Mouse (Mus musculus): ENCODE measurements around the gene Hoxb13. TPM values are rescaled to one million over a fixed set of nuclear protein-coding genes. Genes with fewer than 3 reads are reported as not detected.

Gene Hoxb13
- polyA plus RNA-seq, 1 experiment from 2014 or later: not detected

DNA sequence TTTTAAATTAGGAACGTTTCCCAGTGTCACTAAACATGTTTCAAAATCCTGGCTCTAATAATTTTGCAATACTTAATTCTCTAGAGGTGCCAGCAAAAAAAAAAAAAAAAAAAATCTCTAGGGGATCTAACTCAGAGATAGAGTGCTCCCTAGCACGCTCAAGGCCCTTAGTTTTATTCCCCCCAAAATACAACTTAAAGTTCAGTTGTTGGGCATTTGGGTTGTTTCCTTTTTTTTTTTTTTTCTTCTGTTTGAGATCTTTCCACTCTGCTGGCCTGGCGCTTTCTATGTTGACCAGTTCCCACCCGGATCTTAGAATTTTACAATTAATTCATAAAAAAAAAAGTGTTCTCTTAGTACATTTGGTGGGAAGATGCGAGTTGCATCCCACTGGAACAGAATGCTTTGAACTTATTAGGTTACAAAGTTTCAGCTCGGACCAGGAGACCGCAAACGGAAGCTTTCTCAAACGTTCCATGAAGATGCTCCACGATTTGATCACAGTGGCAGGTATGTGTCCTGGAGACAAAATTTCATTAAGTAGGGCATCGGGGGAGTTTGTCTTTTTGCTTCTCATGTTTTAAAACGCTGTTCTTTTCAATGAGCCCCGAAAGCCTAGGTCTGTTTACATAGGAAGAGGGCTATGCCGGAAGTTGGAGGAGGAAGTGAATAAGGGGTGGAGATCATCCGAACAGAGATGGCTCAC, 11.5 kb downstream of the Hoxb13 start:
- Histone ChIP-seq H3K9ac (no peak overlapping the region), H3K4me3 (ENCODE audit: low read depth, low read length) (no peak overlapping the region), H3K27ac (ENCODE audit: low read depth) (no peak overlapping the region), H3K36me3 (ENCODE audit: insufficient read depth) (no peaks in the 10 kb centered on the region), H3K27me3 (ENCODE audit: insufficient read depth, low read length) (peaks cover 92% of the 10 kb centered on the region), H3K4me2 (no peak overlapping the region), H3K9me3 (ENCODE audit: low read depth, low read length) (no peaks in the 10 kb centered on the region), H3K4me1 (ENCODE audit: insufficient read depth) (no peaks in the 10 kb centered on the region)
- no peak for ATAC-seq (ENCODE audit: insufficient read depth)
- 3% methylated on average over 15 of the region's 15 CpGs for WGBS
- no peak for DNase-seq
- TF ChIP-seq CTCF (IDR thresholded peaks at IDR 0.05; ENCODE audit: low read depth): no peak

DNA sequence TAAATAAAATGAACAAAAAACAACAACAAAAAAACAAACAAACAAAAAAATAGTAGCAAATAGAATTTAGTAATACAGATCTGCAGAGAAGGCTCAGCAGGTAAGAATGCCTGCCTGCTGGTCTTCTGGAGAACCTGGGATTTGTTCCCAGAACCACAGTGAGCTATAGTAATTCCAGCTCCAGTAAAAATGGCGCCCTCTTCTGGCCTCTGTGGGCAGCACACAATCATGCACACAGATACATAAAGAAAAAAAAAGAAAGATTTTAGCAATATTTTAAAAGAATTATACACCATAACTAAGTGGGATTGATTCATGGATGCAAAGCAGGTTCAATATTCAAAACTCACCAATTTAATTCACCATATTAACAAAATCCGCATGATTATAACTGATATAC, 29.7 kb downstream of the Hoxb13 start:
- ATAC-seq (ENCODE audit: insufficient read depth) (no peak), DNase-seq (peak; percentile 46)

DNA sequence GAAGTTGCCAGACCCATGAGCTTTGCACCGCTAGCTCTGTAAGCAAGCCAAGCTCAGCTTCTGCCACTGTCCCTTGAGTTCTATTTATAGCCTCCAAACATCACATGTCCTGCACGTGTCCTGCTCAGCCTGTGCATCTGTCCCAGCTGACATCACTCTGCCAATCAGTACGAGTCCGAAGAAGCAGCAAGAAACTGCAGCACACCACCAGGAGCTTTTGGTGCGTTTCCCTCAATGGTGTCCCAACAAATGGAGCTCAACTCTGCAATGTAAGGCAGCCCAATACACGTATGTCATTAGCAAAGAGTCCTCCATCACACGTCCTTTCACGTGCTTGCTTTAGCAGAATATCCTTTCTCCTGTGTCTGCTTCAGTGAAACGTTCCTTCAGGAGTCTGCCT, 33.6 kb downstream of the Hoxb13 start:
- H3K4me2 ChIP-seq: no peak overlapping the region
- H3K9ac ChIP-seq: no peak overlapping the region
- no peaks in the 10 kb centered on the region for H3K9me3 ChIP-seq (ENCODE audit: low read depth, low read length)
- no peak overlapping the region for H3K27ac ChIP-seq (ENCODE audit: low read depth)
- H3K4me3 ChIP-seq (ENCODE audit: low read depth, low read length): no peak overlapping the region
- no peaks in the 10 kb centered on the region for H3K36me3 ChIP-seq (ENCODE audit: insufficient read depth)
- H3K4me1 ChIP-seq (ENCODE audit: insufficient read depth): no peaks in the 10 kb centered on the region
- DNase-seq (no peak), ATAC-seq (ENCODE audit: insufficient read depth) (no peak)
- 69% methylated on average over 9 of the region's 9 CpGs for WGBS
- TF ChIP-seq CTCF (IDR thresholded peaks at IDR 0.05; ENCODE audit: low read depth): no peak
- no peaks in the 10 kb centered on the region for H3K27me3 ChIP-seq (ENCODE audit: insufficient read depth, low read length)

More for the DNA sequence above, 29.7 kb downstream of the Hoxb13 start:
- H3K36me3 ChIP-seq (ENCODE audit: insufficient read depth): no peaks in the 10 kb centered on the region
- H3K9ac ChIP-seq: no peak overlapping the region
- H3K27me3 ChIP-seq (ENCODE audit: insufficient read depth, low read length): no peaks in the 10 kb centered on the region
- peak; percentile 36 for TF ChIP-seq CTCF (IDR thresholded peaks at IDR 0.05; ENCODE audit: low read depth)
- H3K9me3 ChIP-seq (ENCODE audit: low read depth, low read length): 0 out of 2 replicates have a peak, but pooled peaks cover 4% of the 10 kb centered on the region
- H3K27ac ChIP-seq (ENCODE audit: low read depth): no peak overlapping the region
- H3K4me1 ChIP-seq (ENCODE audit: insufficient read depth): no peaks in the 10 kb centered on the region
- H3K4me2 ChIP-seq: no peak overlapping the region
- 41% methylated on average over 2 of the region's 2 CpGs for WGBS
- H3K4me3 ChIP-seq (ENCODE audit: low read depth, low read length): no peak overlapping the region

DNA sequence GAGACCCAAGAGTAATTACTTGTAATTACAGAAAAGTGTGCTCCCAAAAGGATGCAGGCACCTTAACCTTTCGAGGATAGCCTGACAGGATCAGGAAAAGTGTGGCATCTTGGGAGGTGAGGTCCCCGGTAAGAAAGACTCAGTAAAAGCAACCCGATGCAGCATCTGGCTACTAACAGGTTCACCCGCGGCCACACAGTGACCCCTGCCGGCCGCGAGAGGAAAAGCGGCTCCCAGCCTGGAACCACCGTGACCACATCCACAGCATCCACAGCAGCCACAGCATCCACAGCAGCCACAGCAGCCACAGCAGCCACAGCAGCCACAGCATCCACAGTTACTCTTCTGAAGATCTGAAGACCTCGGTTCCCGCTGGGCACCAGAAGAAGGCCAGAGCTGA, 40.8 kb downstream of the Hoxb13 start:
- Histone ChIP-seq H3K4me2 (no peak overlapping the region), H3K4me3 (ENCODE audit: low read depth, low read length) (no peak overlapping the region), H3K4me1 (ENCODE audit: insufficient read depth) (no peaks in the 10 kb centered on the region), H3K36me3 (ENCODE audit: insufficient read depth) (no peaks in the 10 kb centered on the region), H3K9ac (no peak overlapping the region), H3K27me3 (ENCODE audit: insufficient read depth, low read length) (peaks cover 17% of the 10 kb centered on the region; the same call in 1 of the 2 replicates), H3K9me3 (ENCODE audit: low read depth, low read length) (no peaks in the 10 kb centered on the region), H3K27ac (ENCODE audit: low read depth) (no peak overlapping the region)
- 2% methylated on average over 12 of the region's 12 CpGs for WGBS
- TF ChIP-seq CTCF (IDR thresholded peaks at IDR 0.05; ENCODE audit: low read depth): peak; percentile 89
- ATAC-seq (ENCODE audit: insufficient read depth) (no peak), DNase-seq (peak; percentile 69)

DNA sequence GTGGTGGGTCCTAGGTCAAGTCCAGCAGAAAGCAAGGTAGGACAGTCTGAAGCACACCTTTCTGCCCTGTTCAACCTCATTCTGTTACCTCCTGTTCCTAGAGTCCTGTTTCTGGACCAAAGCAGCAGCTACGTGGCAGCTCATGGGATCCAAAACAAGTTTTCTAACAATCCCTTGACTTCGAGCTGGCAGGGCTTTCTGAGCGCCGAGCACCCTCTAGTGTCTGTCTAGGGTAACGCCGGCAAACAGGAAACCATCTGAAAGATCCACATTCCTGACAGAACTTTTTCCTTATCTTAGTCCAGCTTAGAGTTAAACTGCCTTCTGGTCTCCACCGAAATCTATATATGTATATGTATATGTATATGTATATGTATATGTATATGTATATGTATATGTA, 46.1 kb downstream of the Hoxb13 start:
- Histone ChIP-seq H3K4me1 (ENCODE audit: insufficient read depth) (no peaks in the 10 kb centered on the region), H3K27ac (ENCODE audit: low read depth) (no peak overlapping the region), H3K4me2 (no peak overlapping the region), H3K27me3 (ENCODE audit: insufficient read depth, low read length) (peaks cover 10% of the 10 kb centered on the region; the same call in 1 of the 2 replicates), H3K9ac (no peak overlapping the region), H3K9me3 (ENCODE audit: low read depth, low read length) (no peaks in the 10 kb centered on the region), H3K4me3 (ENCODE audit: low read depth, low read length) (no peak overlapping the region), H3K36me3 (ENCODE audit: insufficient read depth) (no peaks in the 10 kb centered on the region)
- TF ChIP-seq CTCF (IDR thresholded peaks at IDR 0.05; ENCODE audit: low read depth): peak; percentile 83
- 0% methylated on average over 7 of the region's 7 CpGs for WGBS
- DNase-seq: peak; percentile 85
- no peak for ATAC-seq (ENCODE audit: insufficient read depth)

Other genes starting within 250 kb of the Hoxb13 start
- 25.6 and 30.9 TPM in 2 replicates for gene Igf2bp1, start 188.4 kb upstream of the Hoxb13 start, polyA plus RNA-seq (2014; fragmentation: Nextera tagmentation; extraction: Ambion mirVana)
- not detected in 2 replicates for gene Gip, start 169.8 kb upstream of the Hoxb13 start, polyA plus RNA-seq (2014; fragmentation: Nextera tagmentation; extraction: Ambion mirVana)
- gene Snf8, start 159.4 kb upstream of the Hoxb13 start, polyA plus RNA-seq (2014; fragmentation: Nextera tagmentation; extraction: Ambion mirVana): 37.2 and 37.6 TPM in 2 replicates
- gene Ube2z, start 128.9 kb upstream of the Hoxb13 start, polyA plus RNA-seq (2014; fragmentation: Nextera tagmentation; extraction: Ambion mirVana): 37.8 and 43.2 TPM in 2 replicates
- 725 and 738 TPM in 2 replicates for gene Atp5g1, start 118.6 kb upstream of the Hoxb13 start, polyA plus RNA-seq (2014; fragmentation: Nextera tagmentation; extraction: Ambion mirVana)
- gene Calcoco2, start 82.4 kb upstream of the Hoxb13 start, polyA plus RNA-seq (2014; fragmentation: Nextera tagmentation; extraction: Ambion mirVana): not detected in 2 replicates
- 0.09 TPM in 1 of 2 replicates, not detected in the other for gene Ttll6, start 60.5 kb upstream of the Hoxb13 start, polyA plus RNA-seq (2014; fragmentation: Nextera tagmentation; extraction: Ambion mirVana)
- gene Hoxb9, start 77.1 kb downstream of the Hoxb13 start, polyA plus RNA-seq (2014; fragmentation: Nextera tagmentation; extraction: Ambion mirVana): 0.08 and 0.22 TPM in 2 replicates
- gene Hoxb8, start 87.6 kb downstream of the Hoxb13 start, polyA plus RNA-seq (2014; fragmentation: Nextera tagmentation; extraction: Ambion mirVana): 0.99 and 1.4 TPM in 2 replicates
- 2.1 and 3.5 TPM in 2 replicates for gene Hoxb7, start 92.3 kb downstream of the Hoxb13 start, polyA plus RNA-seq (2014; fragmentation: Nextera tagmentation; extraction: Ambion mirVana)
- gene Hoxb6, start 98.2 kb downstream of the Hoxb13 start, polyA plus RNA-seq (2014; fragmentation: Nextera tagmentation; extraction: Ambion mirVana): 19.7 and 24.4 TPM in 2 replicates
- gene Hoxb5, start 109.0 kb downstream of the Hoxb13 start, polyA plus RNA-seq (2014; fragmentation: Nextera tagmentation; extraction: Ambion mirVana): 65.9 and 76.1 TPM in 2 replicates
- gene Hoxb4, start 124.0 kb downstream of the Hoxb13 start, polyA plus RNA-seq (2014; fragmentation: Nextera tagmentation; extraction: Ambion mirVana): 3.8 and 3.9 TPM in 2 replicates
- 3.9 and 6.3 TPM in 2 replicates for gene Hoxb3, start 129.0 kb downstream of the Hoxb13 start, polyA plus RNA-seq (2014; fragmentation: Nextera tagmentation; extraction: Ambion mirVana)
- 48.9 and 51.6 TPM in 2 replicates for gene Hoxb2, start 156.2 kb downstream of the Hoxb13 start, polyA plus RNA-seq (2014; fragmentation: Nextera tagmentation; extraction: Ambion mirVana)
- gene Hoxb1, start 171.4 kb downstream of the Hoxb13 start, polyA plus RNA-seq (2014; fragmentation: Nextera tagmentation; extraction: Ambion mirVana): 0.08 TPM in 1 of 2 replicates, not detected in the other